Mouse (Mus musculus): ENCODE data around the gene Sh3gl3. TPM values are rescaled to one million over a fixed set of nuclear protein-coding genes. Genes with fewer than 3 reads are reported as not detected.

The Sh3gl3 gene
- polyA plus RNA-seq, 1 experiment: 0.53 TPM

- Histone ChIP-seq H3K4me3 (ENCODE audit: extremely low read depth, insufficient read depth, insufficient read length) (no peak overlapping the region), H3K36me3 (ENCODE audit: control insufficient read depth, insufficient read depth, low read length) (no peaks in the 10 kb centered on the region), H3K4me1 (ENCODE audit: control insufficient read depth, insufficient read depth, insufficient read length) (no peaks in the 10 kb centered on the region), H3K27ac (ENCODE audit: insufficient read depth, low read length) (no peak overlapping the region), H3K27me3 (ENCODE audit: control insufficient read depth, insufficient read depth, low read length) (no peaks in the 10 kb centered on the region)
- 86% methylated on average over 12 of the region's 12 CpGs for WGBS
- DNase-seq (ENCODE audit: low read depth in 1 of 2, low spot score in 2 of 2): no peak
- TF ChIP-seq POLR2A (IDR thresholded peaks at IDR 0.05; ENCODE audit: low read depth, low read length): no peak
- TF ChIP-seq CTCF (IDR thresholded peaks at IDR 0.05; ENCODE audit: extremely low read depth, insufficient read depth, insufficient read length, insufficient replicate concordance): no peak
Observed at GRCm38 (mm10) chr7:82318515-82318914, 144.9 kb downstream of the Sh3gl3 start.

GRCm38 (mm10) chr7:82326616-82327015 lies 153.0 kb downstream of the Sh3gl3 start:
- WGBS: 52% methylated on average over 1 of the region's 1 CpGs
- DNase-seq (ENCODE audit: low read depth in 1 of 2, low spot score in 2 of 2): no peak
- Histone ChIP-seq H3K4me3 (ENCODE audit: extremely low read depth, insufficient read depth, insufficient read length) (no peak overlapping the region), H3K27me3 (ENCODE audit: control insufficient read depth, insufficient read depth, low read length) (no peaks in the 10 kb centered on the region), H3K4me1 (ENCODE audit: control insufficient read depth, insufficient read depth, insufficient read length) (no peaks in the 10 kb centered on the region), H3K36me3 (ENCODE audit: control insufficient read depth, insufficient read depth, low read length) (no peaks in the 10 kb centered on the region), H3K27ac (ENCODE audit: insufficient read depth, low read length) (no peak overlapping the region)
- TF ChIP-seq POLR2A (IDR thresholded peaks at IDR 0.05; ENCODE audit: low read depth, low read length): no peak
- TF ChIP-seq CTCF (IDR thresholded peaks at IDR 0.05; ENCODE audit: extremely low read depth, insufficient read depth, insufficient read length, insufficient replicate concordance): no peak

DNA sequence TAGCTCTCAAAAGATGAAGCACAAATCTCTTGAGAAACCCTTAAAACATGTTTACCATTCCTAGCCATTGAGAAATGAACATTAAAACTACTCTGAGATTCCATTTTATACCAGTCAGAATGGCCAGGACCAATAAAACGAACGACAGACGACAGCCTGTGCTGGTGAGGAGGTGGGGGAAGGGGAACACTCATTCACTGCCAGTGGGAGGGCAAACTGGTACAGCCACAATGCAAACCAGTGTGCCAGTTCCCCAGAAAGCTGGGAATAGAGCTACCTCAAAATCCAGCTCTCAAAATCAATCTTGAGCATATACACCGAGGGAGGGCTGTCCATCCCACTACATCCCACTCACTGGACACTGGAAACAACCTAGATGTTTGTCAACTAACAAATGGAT lies 153.6 kb downstream of the Sh3gl3 start:
- Histone ChIP-seq H3K27me3 (ENCODE audit: control insufficient read depth, insufficient read depth, low read length) (no peaks in the 10 kb centered on the region), H3K4me1 (ENCODE audit: control insufficient read depth, insufficient read depth, insufficient read length) (no peaks in the 10 kb centered on the region), H3K36me3 (ENCODE audit: control insufficient read depth, insufficient read depth, low read length) (no peaks in the 10 kb centered on the region), H3K4me3 (ENCODE audit: extremely low read depth, insufficient read depth, insufficient read length) (no peak overlapping the region), H3K27ac (ENCODE audit: insufficient read depth, low read length) (no peak overlapping the region)
- WGBS: 59% methylated on average over 4 of the region's 4 CpGs
- TF ChIP-seq POLR2A (IDR thresholded peaks at IDR 0.05; ENCODE audit: low read depth, low read length) (no peak), CTCF (IDR thresholded peaks at IDR 0.05; ENCODE audit: extremely low read depth, insufficient read depth, insufficient read length, insufficient replicate concordance) (no peak)
- no peak for DNase-seq (ENCODE audit: low read depth in 1 of 2, low spot score in 2 of 2)

DNA sequence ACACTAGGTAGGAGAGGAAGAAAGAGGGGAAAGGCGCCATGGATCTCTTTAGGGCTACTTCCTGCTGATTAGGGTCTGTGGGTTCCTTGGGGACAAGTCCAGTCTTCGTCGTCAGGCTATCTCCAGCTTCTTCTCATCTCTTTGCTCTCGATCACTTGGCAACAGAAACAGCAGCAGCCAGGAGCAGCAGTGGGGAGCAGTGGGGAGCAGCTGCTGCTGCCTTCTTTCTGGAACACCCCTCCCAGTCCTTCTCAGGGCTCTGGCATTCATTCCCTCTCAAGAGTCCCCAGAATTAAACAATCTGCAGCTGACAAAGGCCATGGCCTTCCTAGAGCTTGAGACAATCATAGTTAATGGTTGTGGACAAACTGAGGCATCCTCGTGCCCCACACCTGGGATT lies 154.2 kb downstream of the Sh3gl3 start:
- Histone ChIP-seq H3K36me3 (ENCODE audit: control insufficient read depth, insufficient read depth, low read length) (no peaks in the 10 kb centered on the region), H3K4me3 (ENCODE audit: extremely low read depth, insufficient read depth, insufficient read length) (no peak overlapping the region), H3K4me1 (ENCODE audit: control insufficient read depth, insufficient read depth, insufficient read length) (no peaks in the 10 kb centered on the region), H3K27ac (ENCODE audit: insufficient read depth, low read length) (no peak overlapping the region), H3K27me3 (ENCODE audit: control insufficient read depth, insufficient read depth, low read length) (no peaks in the 10 kb centered on the region)
- DNase-seq (ENCODE audit: low read depth in 1 of 2, low spot score in 2 of 2): no peak
- WGBS: 61% methylated on average over 5 of the region's 5 CpGs
- no peak for TF ChIP-seq POLR2A (IDR thresholded peaks at IDR 0.05; ENCODE audit: low read depth, low read length)
- TF ChIP-seq CTCF (IDR thresholded peaks at IDR 0.05; ENCODE audit: extremely low read depth, insufficient read depth, insufficient read length, insufficient replicate concordance): no peak

DNA sequence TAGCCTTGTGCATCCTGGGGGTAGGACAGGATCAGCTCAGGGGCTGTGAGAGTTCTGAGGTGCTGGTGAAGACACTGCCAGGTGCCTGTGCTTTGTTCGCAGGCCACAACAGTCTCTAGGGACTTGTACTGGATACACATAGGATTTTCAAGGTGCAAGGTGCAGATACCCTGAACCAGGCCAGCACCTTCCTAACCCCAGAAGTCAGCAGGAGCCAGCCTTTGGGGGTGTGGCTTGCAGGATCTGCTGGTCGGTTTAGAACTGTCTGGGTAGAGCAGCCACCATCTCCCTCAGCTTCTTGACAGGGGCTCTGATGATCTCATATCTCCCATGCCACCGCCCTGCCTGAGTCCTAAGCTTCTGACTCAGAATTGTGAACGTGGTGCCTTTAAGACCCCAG lies 156.2 kb downstream of the Sh3gl3 start:
- 71% methylated on average over 4 of the region's 4 CpGs for WGBS
- H3K4me3 ChIP-seq (ENCODE audit: extremely low read depth, insufficient read depth, insufficient read length): no peak overlapping the region
- no peak for DNase-seq (ENCODE audit: low read depth in 1 of 2, low spot score in 2 of 2)
- TF ChIP-seq POLR2A (IDR thresholded peaks at IDR 0.05; ENCODE audit: low read depth, low read length) (no peak), CTCF (IDR thresholded peaks at IDR 0.05; ENCODE audit: extremely low read depth, insufficient read depth, insufficient read length, insufficient replicate concordance) (no peak)
- no peaks in the 10 kb centered on the region for H3K36me3 ChIP-seq (ENCODE audit: control insufficient read depth, insufficient read depth, low read length)
- no peaks in the 10 kb centered on the region for H3K27me3 ChIP-seq (ENCODE audit: control insufficient read depth, insufficient read depth, low read length)
- H3K4me1 ChIP-seq (ENCODE audit: control insufficient read depth, insufficient read depth, insufficient read length): no peaks in the 10 kb centered on the region
- no peak overlapping the region for H3K27ac ChIP-seq (ENCODE audit: insufficient read depth, low read length)

DNA sequence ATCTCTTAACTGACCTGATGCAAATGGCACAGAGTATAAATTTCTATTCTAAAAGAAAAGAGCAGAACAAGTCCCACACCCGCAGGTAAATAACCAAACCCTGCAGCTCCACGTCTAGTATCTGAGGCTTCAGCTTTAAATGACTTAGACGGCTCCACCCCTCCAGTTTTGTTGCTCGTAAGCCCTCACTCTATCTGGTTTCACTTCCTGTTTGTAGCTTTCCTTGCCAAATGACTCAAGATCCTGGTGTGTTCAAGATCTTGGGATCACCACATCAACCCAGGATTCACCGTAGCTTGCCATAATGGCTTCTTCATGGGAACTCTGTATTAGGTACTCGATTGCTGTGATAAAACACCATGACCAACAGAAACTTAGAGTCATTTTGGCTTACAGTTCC lies 157.2 kb downstream of the Sh3gl3 start:
- TF ChIP-seq CTCF (IDR thresholded peaks at IDR 0.05; ENCODE audit: extremely low read depth, insufficient read depth, insufficient read length, insufficient replicate concordance): no peak

DNA sequence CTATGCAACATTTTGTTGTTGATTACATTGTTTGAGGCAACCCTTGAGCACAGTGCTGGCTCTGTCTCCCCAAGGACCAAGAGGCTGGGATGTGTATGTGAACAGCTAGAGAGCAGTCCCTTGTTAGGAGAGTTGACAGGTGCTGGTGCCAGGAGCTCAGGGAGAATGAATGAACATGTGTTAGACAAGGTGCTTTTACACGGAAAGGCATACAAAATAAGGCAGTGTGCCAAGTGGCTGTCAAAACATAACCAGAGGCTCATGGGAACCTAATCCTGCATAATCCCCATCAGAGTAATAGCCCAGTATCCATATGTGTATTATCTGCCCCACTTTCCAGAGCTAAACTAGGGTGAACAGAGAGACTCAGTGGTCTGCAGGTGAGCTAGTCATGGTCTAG lies 160.4 kb downstream of the Sh3gl3 start:
- no peak for TF ChIP-seq CTCF (IDR thresholded peaks at IDR 0.05; ENCODE audit: extremely low read depth, insufficient read depth, insufficient read length, insufficient replicate concordance)
- TF ChIP-seq POLR2A (IDR thresholded peaks at IDR 0.05; ENCODE audit: low read depth, low read length): no peak

More for the DNA sequence above, 157.2 kb downstream of the Sh3gl3 start:
- Histone ChIP-seq H3K27me3 (ENCODE audit: control insufficient read depth, insufficient read depth, low read length) (peaks cover 5% of the 10 kb centered on the region; the same call in 1 of the 2 replicates), H3K36me3 (ENCODE audit: control insufficient read depth, insufficient read depth, low read length) (no peaks in the 10 kb centered on the region), H3K4me3 (ENCODE audit: extremely low read depth, insufficient read depth, insufficient read length) (no peak overlapping the region), H3K4me1 (ENCODE audit: control insufficient read depth, insufficient read depth, insufficient read length) (no peaks in the 10 kb centered on the region), H3K27ac (ENCODE audit: insufficient read depth, low read length) (no peak overlapping the region)
- DNase-seq (ENCODE audit: low read depth in 1 of 2, low spot score in 2 of 2): no peak
- WGBS: 43% methylated on average over 6 of the region's 6 CpGs

More for the DNA sequence above, 160.4 kb downstream of the Sh3gl3 start:
- DNase-seq (ENCODE audit: low read depth in 1 of 2, low spot score in 2 of 2): no peak
- Histone ChIP-seq H3K4me1 (ENCODE audit: control insufficient read depth, insufficient read depth, insufficient read length) (no peaks in the 10 kb centered on the region), H3K27ac (ENCODE audit: insufficient read depth, low read length) (no peak overlapping the region), H3K27me3 (ENCODE audit: control insufficient read depth, insufficient read depth, low read length) (peaks cover 7% of the 10 kb centered on the region; the same call in 1 of the 2 replicates), H3K36me3 (ENCODE audit: control insufficient read depth, insufficient read depth, low read length) (no peaks in the 10 kb centered on the region), H3K4me3 (ENCODE audit: extremely low read depth, insufficient read depth, insufficient read length) (no peak overlapping the region)
- 80% methylated on average over 1 of the region's 1 CpGs for WGBS

Measured in spleen, adult 2 months (tissue).